16 mouse cellular contexts compared by ENCODE assay signal in genomic region chr12:25145344-25145698, GRCm38 (mm10).
"Had no signal": no experiment of that assay in that cellular context is flagged by ENCODE, and none has a peak within 500 bp of the region (broad histone marks: within the 10 kb centered on the region; RNA-seq: fewer than 3 reads in every experiment).

No protein-coding gene starts in this region.

- ATAC-seq: liver, postnatal 0 days; lung, postnatal 0 days had no signal

- H3K36me3 ChIP-seq: liver, embryonic 15.5 days; lung, embryonic 15.5 days; midbrain, embryonic 10.5 days; midbrain, embryonic 12.5 days; neural tube, embryonic 12.5 days; stomach, embryonic 15.5 days had no signal

- H3K9me3 ChIP-seq: liver, embryonic 15.5 days; lung, embryonic 15.5 days; midbrain, embryonic 10.5 days; midbrain, embryonic 12.5 days; neural tube, embryonic 12.5 days; stomach, embryonic 15.5 days had no signal

- H3K4me2 ChIP-seq: liver, embryonic 15.5 days; lung, embryonic 15.5 days; midbrain, embryonic 12.5 days; neural tube, embryonic 12.5 days; stomach, embryonic 15.5 days had no signal

- H3K27ac ChIP-seq: liver, embryonic 15.5 days; lung, embryonic 15.5 days; midbrain, embryonic 10.5 days; midbrain, embryonic 12.5 days; neural tube, embryonic 12.5 days; stomach, embryonic 15.5 days; stomach, postnatal 0 days had no signal

- H3K9ac ChIP-seq: liver, embryonic 15.5 days; liver, postnatal 0 days; lung, embryonic 15.5 days; midbrain, embryonic 12.5 days; neural tube, embryonic 12.5 days; stomach, embryonic 15.5 days had no signal

- DNase-seq: liver, postnatal 0 days; lung, adult 2 months; lung, postnatal 4 days; midbrain, embryonic 14.5 days; right cerebral cortex, postnatal 14 days; thymus, adult 2 months; thymus, postnatal 25 days; thymus, postnatal 4 days had no signal

- H3K4me3 ChIP-seq: liver, embryonic 15.5 days; lung, embryonic 15.5 days; midbrain, embryonic 10.5 days; midbrain, embryonic 12.5 days; neural tube, embryonic 12.5 days; stomach, embryonic 15.5 days had no signal

- H3K27me3 ChIP-seq: liver, embryonic 15.5 days; lung, embryonic 15.5 days; neural tube, embryonic 12.5 days; stomach, embryonic 15.5 days had no signal

- H3K4me1 ChIP-seq: neural tube, embryonic 12.5 days had no signal
